Mouse (Mus musculus) thymus, adult 2 months (tissue): ENCODE data around the gene Adamts15. TPM values are rescaled to one million over a fixed set of nuclear protein-coding genes. Genes with fewer than 3 reads are reported as not detected.

ENCODE experiments used
- DNase-seq: peaks from one replicate; pipeline ENCODE4 v3.0.0; 2021
- H3K27ac ChIP-seq: fragments of 200-500 bp; 2 replicates; pipeline ENCODE4 v1.5.1; 2012; ENCODE audit warnings: low read length, control low read depth; ENCODE audit not compliant: control insufficient read depth, insufficient read depth
- H3K27me3 ChIP-seq: fragments of 200-500 bp; 2 replicates; pipeline ENCODE4 v1.6.1; 2012; ENCODE audit warnings: mild to moderate bottlenecking, low read length, moderate library complexity, mixed read lengths; ENCODE audit not compliant: control insufficient read depth, insufficient read depth
- H3K36me3 ChIP-seq: fragments of 200-500 bp; 2 replicates; pipeline ENCODE4 v1.6.1; 2012; ENCODE audit warnings: mild to moderate bottlenecking, low read length, moderate library complexity; ENCODE audit not compliant: control insufficient read depth, insufficient read depth
- H3K4me1 ChIP-seq: fragments of 200-500 bp; replicated peaks from 2 replicates; pipeline ENCODE4 v1.6.1; 2012; ENCODE audit warnings: low read length; ENCODE audit not compliant: control insufficient read depth, insufficient read depth
- H3K4me3 ChIP-seq: fragments of 200-500 bp; 2 replicates; pipeline ENCODE4 v1.5.1; 2012; ENCODE audit warnings: mild to moderate bottlenecking, low read length, control low read depth, moderate library complexity; ENCODE audit not compliant: control insufficient read depth, insufficient read depth
- CTCF ChIP-seq: fragments of 200-500 bp; IDR thresholded peaks from 2 replicates; pipeline ENCODE4 v1.5.1; 2012; ENCODE audit warnings: mild to moderate bottlenecking, control low read depth, low read length, moderate library complexity, borderline replicate concordance; ENCODE audit not compliant: control insufficient read depth, poor library complexity, insufficient read depth; ENCODE audit errors: extremely low read depth
- POLR2A ChIP-seq: fragments of 200-500 bp; IDR thresholded peaks from 2 replicates; pipeline ENCODE4 v1.6.1; 2012; ENCODE audit warnings: mild to moderate bottlenecking, low read length, control low read depth, moderate library complexity; ENCODE audit not compliant: control insufficient read depth, poor library complexity, insufficient read depth; ENCODE audit errors: extremely low read depth
- WGBS: fragments of 180-500 bp; shearing (Covaris S2); methylation state at CpG from one replicate; pipeline ENCODE4 v1.1.7; 2018; 5-methylcytosine and 5-hydroxymethylcytosine counted together
- polyA plus RNA-seq: library from polyadenylated mRNA; depleted of rRNA; stranded (reverse); fragments of >200 nt; gene quantifications from 2 replicates; pipeline ENCODE4 v1.2.3, GENCODE M21; 2012

The Adamts15 gene
- polyA plus RNA-seq, 1 experiment, result 1.5 TPM

DNA sequence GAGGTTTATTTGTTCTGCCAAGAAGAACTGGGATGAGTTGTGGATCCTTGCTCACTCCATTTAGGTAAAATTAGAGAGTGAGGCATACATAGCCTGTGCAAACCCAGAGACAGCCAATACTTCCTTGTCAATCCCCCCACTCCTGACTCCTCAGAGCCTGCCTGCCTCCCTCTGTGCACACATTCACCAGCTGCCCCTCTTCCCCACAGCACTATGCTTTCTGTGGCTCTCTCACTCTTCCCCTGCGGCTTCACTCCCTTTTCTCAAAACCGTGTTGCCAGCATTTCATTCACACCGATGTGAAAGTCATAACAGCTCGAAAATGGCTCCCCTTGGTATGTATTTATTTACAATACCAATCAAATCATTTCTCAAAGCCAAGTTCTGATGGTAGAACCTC is 10.1 kb upstream of the Adamts15 start:
- H3K4me1 ChIP-seq, result no peaks in the 10 kb centered on the region
- H3K27ac ChIP-seq, result no peak overlapping the region
- no peak overlapping the region for H3K4me3 ChIP-seq
- no peaks in the 10 kb centered on the region for H3K27me3 ChIP-seq
- WGBS, result 77% methylated on average over 4 of the region's 4 CpGs
- H3K36me3 ChIP-seq, result no peaks in the 10 kb centered on the region
- no peak for TF ChIP-seq POLR2A
- no peak for TF ChIP-seq CTCF
- DNase-seq, result no peak

DNA sequence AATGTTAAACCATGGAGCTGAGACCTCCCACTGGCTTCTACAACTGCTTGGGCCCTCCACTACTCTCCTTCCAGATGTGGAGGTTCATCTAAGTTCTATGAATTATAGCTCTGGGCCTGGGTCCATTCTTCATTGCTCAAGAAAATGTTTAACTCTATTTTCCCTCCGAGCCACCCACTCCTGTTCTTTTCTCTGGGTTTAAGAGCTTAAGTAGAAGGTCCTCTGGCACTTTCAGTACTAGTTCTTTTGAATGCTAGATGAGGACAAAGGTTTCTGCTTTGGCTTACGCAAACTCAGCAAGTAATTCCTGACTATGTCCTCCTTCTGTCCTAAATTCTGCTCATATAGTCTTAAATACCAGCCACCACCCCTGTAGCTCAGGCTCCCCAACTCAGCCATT is 6.5 kb upstream of the Adamts15 start:
- H3K27me3 ChIP-seq, result no peaks in the 10 kb centered on the region
- no peak for DNase-seq
- H3K27ac ChIP-seq, result no peak overlapping the region
- no peak overlapping the region for H3K4me3 ChIP-seq
- WGBS, result 89% methylated on average over 2 of the region's 2 CpGs
- H3K4me1 ChIP-seq, result no peaks in the 10 kb centered on the region
- H3K36me3 ChIP-seq, result no peaks in the 10 kb centered on the region
- TF ChIP-seq CTCF, result no peak
- no peak for TF ChIP-seq POLR2A

GRCm38 (mm10) chr9:30921261-30922103 is 770 bp downstream of the Adamts15 start:
- Histone ChIP-seq H3K27ac (no peak overlapping the region), H3K4me1 (no peaks in the 10 kb centered on the region), H3K36me3 (no peaks in the 10 kb centered on the region), H3K27me3 (0 out of 2 replicates have a peak, but pooled peaks cover 3% of the 10 kb centered on the region), H3K4me3 (no peak overlapping the region)
- WGBS, result 15% methylated on average over 56 of the region's 56 CpGs
- no peak for DNase-seq
- TF ChIP-seq POLR2A (no peak), CTCF (no peak)

GRCm38 (mm10) chr9:30920736-30921135 is 1.5 kb downstream of the Adamts15 start:
- Histone ChIP-seq H3K4me3 (no peak overlapping the region), H3K27ac (no peak overlapping the region), H3K36me3 (no peaks in the 10 kb centered on the region), H3K4me1 (no peaks in the 10 kb centered on the region), H3K27me3 (0 out of 2 replicates have a peak, but pooled peaks cover 3% of the 10 kb centered on the region)
- no peak for DNase-seq
- WGBS, result 32% methylated on average over 6 of the region's 6 CpGs
- TF ChIP-seq CTCF, result no peak
- no peak for TF ChIP-seq POLR2A

GRCm38 (mm10) chr9:30919686-30920085 is 2.6 kb downstream of the Adamts15 start:
- Histone ChIP-seq H3K4me3 (no peak overlapping the region), H3K4me1 (no peaks in the 10 kb centered on the region), H3K27me3 (0 out of 2 replicates have a peak, but pooled peaks cover 3% of the 10 kb centered on the region), H3K27ac (no peak overlapping the region), H3K36me3 (no peaks in the 10 kb centered on the region)
- TF ChIP-seq POLR2A (no peak), CTCF (no peak)
- WGBS, result 84% methylated on average over 9 of the region's 9 CpGs
- DNase-seq, result no peak

DNA sequence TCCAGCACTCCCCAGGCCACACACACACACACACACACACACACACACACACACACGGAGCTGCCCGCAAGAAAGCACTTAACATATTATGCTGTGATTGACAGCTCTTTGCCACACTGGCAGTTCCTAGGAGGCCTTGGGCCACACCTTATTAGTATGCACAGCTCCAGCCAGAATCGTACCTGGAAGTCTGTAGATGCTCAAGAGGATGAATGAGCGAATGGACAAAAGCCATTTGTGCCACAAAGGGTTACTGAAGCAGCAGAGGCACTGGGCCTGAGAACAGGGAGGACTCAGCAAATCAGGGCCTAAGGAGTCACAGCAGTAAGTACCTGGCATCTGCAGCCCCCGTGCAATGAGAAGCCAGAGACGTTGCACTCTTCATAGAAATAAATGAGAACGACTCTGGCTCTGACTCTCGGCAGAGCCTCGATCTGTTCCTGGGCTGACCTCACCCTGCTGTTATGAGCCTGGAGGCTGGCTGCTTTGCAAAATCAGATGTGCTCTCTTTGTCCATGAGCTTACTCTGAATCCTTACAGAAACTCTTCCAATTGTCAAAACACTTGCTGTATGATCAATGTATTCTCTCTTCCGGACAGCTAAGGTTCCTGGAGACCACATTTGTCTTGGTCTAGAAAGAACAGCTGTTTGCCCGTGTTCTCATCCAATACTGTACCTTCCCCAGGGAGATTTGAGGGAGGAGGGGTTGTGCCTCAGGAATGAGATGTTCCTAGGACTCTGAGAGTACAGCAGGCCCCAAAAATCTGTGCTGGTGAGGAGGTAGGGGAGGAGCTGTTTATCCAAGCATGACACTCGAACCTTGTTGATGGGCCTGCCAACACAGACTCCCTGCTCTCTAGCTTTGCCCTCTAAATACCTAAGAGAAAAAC is 3.5 kb downstream of the Adamts15 start:
- no peaks in the 10 kb centered on the region for H3K36me3 ChIP-seq
- TF ChIP-seq CTCF (no peak), POLR2A (no peak)
- H3K4me1 ChIP-seq, result no peaks in the 10 kb centered on the region
- H3K27ac ChIP-seq, result no peak overlapping the region
- H3K4me3 ChIP-seq, result no peak overlapping the region
- 0 out of 2 replicates have a peak, but pooled peaks cover 3% of the 10 kb centered on the region for H3K27me3 ChIP-seq
- no peak for DNase-seq
- 64% methylated on average over 12 of the region's 12 CpGs for WGBS
